Mouse (Mus musculus) gonadal fat pad, adult 2 months (tissue): ENCODE measurements around the gene Emg1. TPM values are rescaled to one million over a fixed set of nuclear protein-coding genes. Genes with fewer than 3 reads are reported as not detected.

Source experiments
- polyA plus RNA-seq: library from polyadenylated mRNA; depleted of rRNA; stranded (reverse); fragments of >200 nt; gene quantifications from 2 replicates; pipeline ENCODE4 v1.2.3, GENCODE M21; 2012; rRNA removed

Gene Emg1
- polyA plus RNA-seq, 1 experiment, result 43.6 TPM

Other genes starting within 250 kb of the Emg1 start
- gene Clstn3, start 247.4 kb downstream of the Emg1 start, polyA plus RNA-seq, result 11.2 and 31.7 TPM in 2 replicates
- 4.0 and 4.1 TPM in 2 replicates for gene C1rl, start 219.1 kb downstream of the Emg1 start, polyA plus RNA-seq
- gene C1ra, start 199.8 kb downstream of the Emg1 start, polyA plus RNA-seq, result 39.6 and 67.0 TPM in 2 replicates
- gene C1s1, start 169.8 kb downstream of the Emg1 start, polyA plus RNA-seq, result 141 and 152 TPM in 2 replicates
- 0.10 TPM in 1 of 2 replicates, not detected in the other for gene C1rb, start 141.9 kb downstream of the Emg1 start, polyA plus RNA-seq
- gene C1s2, start 76.1 kb downstream of the Emg1 start, polyA plus RNA-seq, result 2.1 and 2.5 TPM in 2 replicates
- gene Lpcat3, start 49.2 kb downstream of the Emg1 start, polyA plus RNA-seq, result 141 and 147 TPM in 2 replicates
- gene Phb2, start 158 bp upstream of the Emg1 start, polyA plus RNA-seq, result 131 and 138 TPM in 2 replicates
- 24.2 and 25.2 TPM in 2 replicates for gene Ptpn6, start 26.5 kb upstream of the Emg1 start, polyA plus RNA-seq
- 329 and 371 TPM in 2 replicates for gene Grcc10, start 29.2 kb upstream of the Emg1 start, polyA plus RNA-seq
- gene Gm45234, start 43.8 kb upstream of the Emg1 start, polyA plus RNA-seq, result not detected in 2 replicates
- gene Atn1, start 44.3 kb upstream of the Emg1 start, polyA plus RNA-seq, result 22.4 and 55.8 TPM in 2 replicates
- gene Eno2, start 57.5 kb upstream of the Emg1 start, polyA plus RNA-seq, result 5.3 TPM in 2 replicates
- 3.1 and 4.6 TPM in 2 replicates for gene Lrrc23, start 67.5 kb upstream of the Emg1 start, polyA plus RNA-seq
- gene Spsb2, start 96.5 kb upstream of the Emg1 start, polyA plus RNA-seq, result 19.8 and 20.5 TPM in 2 replicates
- 494 and 839 TPM in 2 replicates for gene Tpi1, start 102.1 kb upstream of the Emg1 start, polyA plus RNA-seq
- 107 and 120 TPM in 2 replicates for gene Usp5, start 117.3 kb upstream of the Emg1 start, polyA plus RNA-seq
- gene Cdca3, start 117.4 kb upstream of the Emg1 start, polyA plus RNA-seq, result 7.5 and 8.2 TPM in 2 replicates
- 0.07 and 0.51 TPM in 2 replicates for gene Gnb3, start 128.1 kb upstream of the Emg1 start, polyA plus RNA-seq
- gene P3h3, start 145.6 kb upstream of the Emg1 start, polyA plus RNA-seq, result 21.4 and 24.2 TPM in 2 replicates
- 1.0 and 1.9 TPM in 2 replicates for gene Gpr162, start 151.8 kb upstream of the Emg1 start, polyA plus RNA-seq
- 0.50 and 0.95 TPM in 2 replicates for gene Cd4, start 176.0 kb upstream of the Emg1 start, polyA plus RNA-seq
- 2.4 and 3.1 TPM in 2 replicates for gene Lag3, start 199.5 kb upstream of the Emg1 start, polyA plus RNA-seq
- 811 and 1,192 TPM in 2 replicates for gene Ptms, start 207.9 kb upstream of the Emg1 start, polyA plus RNA-seq
- 363 and 367 TPM in 2 replicates for gene Mlf2, start 219.2 kb upstream of the Emg1 start, polyA plus RNA-seq